Mouse (Mus musculus) CD4-positive helper T cell, adult 2 months (primary cell): ENCODE data around the gene Tbc1d20.

Experiments used
- DNase-seq: peaks from one replicate; pipeline ENCODE4 v3.0.0-alpha.2; 2012; ENCODE audit warnings: low read depth, missing footprints, low spot score

The Tbc1d20 gene

DNA sequence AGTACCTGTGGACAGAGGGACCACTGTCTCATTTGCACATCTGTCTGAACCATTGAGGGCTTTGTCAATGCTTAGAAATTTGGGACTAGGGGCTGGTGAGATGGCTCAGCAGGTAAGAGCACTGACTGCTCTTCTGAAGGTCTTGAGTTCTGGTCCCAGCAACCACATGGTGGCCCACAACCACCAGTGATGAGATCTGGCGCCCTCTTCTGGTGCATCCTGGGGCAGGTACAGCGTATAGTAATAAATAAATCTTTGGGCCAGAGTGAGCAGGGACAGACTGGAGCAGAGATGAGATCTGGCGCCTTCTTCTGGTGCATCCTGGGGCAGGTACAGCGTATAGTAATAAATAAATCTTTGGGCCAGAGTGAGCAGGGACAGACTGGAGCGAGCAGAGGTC is 65.3 kb downstream of the Tbc1d20 start:
- peak; percentile 35 for DNase-seq

DNA sequence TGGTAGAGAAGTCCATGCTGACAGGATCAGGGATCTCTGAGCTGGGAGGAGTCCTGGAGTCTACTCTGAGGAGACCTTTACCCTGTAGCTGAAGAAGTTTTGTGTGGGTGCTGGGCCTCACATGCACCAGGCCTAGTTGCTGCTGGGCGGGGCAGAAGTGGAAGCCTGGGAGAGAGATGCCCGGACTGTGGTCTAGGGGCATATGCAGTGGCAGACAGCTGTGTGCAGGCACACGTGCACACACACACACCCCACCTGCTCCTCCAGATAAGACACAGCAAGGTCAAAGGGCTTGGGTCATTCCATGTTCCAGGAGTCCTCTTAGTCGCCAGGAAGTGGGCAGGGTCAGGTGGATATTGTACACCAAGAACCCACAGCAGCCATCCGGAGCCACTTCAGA is 66.0 kb downstream of the Tbc1d20 start:
- DNase-seq: peak; percentile 31

DNA sequence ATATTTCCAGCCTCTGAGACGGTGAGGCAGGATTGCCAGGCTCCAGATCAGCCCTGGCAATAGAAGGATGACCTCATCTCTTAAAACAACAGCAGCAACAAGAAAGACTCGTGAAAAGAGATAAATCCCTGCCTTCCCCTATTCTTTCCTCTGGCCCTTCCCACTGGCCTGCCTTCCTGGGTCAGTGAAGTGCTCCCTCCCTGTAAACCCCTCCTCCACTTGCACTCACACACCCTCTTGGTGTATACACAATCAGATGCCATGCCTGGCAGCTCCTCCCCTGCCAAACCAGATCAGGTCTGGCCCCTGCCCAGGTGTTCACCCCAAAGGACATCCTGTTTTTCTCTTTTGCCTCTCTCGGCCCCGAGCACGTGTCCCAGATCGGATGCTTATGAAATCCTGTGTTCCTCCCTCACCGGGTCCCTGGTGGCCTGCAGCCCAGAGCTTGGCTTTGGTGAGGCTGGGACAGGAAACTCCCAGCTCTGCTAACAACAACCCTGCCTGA is 66.7 kb downstream of the Tbc1d20 start:
- DNase-seq: peak; percentile 50

DNA sequence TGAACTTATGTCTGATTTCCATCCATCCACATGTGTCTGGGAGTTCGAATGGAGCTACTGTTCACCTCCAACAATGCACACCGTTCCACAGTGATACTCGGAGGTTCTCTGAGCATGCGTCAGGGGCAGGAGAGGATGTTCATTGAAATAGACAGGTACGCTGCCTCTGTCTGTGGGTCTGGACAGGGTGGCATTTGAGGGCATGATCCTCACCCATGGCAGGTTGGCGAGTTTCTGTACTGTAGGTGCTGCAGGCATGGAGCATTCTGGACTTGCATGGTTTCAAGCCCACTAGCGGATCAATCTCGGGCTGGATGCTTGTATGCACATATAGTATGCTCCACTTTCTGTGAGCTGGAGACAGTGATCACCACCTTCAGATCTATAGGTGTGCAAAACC is 67.6 kb downstream of the Tbc1d20 start:
- DNase-seq: no peak
